Comparison of ENCODE assay signal across 25 mouse cellular contexts in the genomic region with DNA sequence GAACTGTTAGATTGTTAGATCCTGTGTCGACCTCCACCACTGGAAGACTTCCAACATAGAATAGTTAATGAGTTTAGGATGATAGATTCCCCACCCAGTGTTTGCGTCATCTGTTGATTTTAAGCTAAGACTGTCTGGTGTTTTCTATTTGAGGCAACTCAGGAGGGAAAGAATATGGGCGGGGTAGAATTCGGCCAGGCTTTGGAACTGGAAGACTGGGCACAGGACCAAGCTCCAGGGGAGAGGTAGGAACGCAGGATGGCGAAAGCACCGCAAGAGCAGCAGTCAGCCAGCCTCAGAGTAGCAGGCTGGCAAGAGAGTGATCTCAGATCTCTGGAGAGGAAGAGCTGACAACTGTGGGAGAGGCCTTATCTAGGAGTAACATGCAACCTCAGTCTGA.
DNase-seq lines count a peak whose midpoint lies in the region; ATAC-seq and TF ChIP-seq lines count a peak whose summit lies in the region.
"Had no signal": no experiment of that assay in that cellular context is flagged by ENCODE, and none has a peak within 500 bp of the region (broad histone marks: within the 10 kb centered on the region; RNA-seq: fewer than 3 reads in every experiment).

No protein-coding gene starts in this region.

- no peaks in the 10 kb centered on the region for H3K27me3 ChIP-seq in forebrain, embryonic 13.5 days
- no peaks in the 10 kb centered on the region for H3K27me3 ChIP-seq in forebrain, postnatal 0 days (ENCODE audit: insufficient read depth, low read length)
- H3K27me3 ChIP-seq in stomach, postnatal 0 days (ENCODE audit: control insufficient read depth, insufficient read depth, low read length): no peaks in the 10 kb centered on the region
- H3K27me3 ChIP-seq: embryonic facial prominence, embryonic 12.5 days; heart, embryonic 15.5 days; midbrain, embryonic 12.5 days; neural tube, embryonic 13.5 days had no signal

- TF ChIP-seq EP300 in stomach, postnatal 0 days (optimal IDR thresholded peaks at IDR 0.05): no peak

- H3K4me3 ChIP-seq in forebrain, embryonic 13.5 days: no peak overlapping the region
- no peak overlapping the region for H3K4me3 ChIP-seq in forebrain, postnatal 0 days (ENCODE audit: low read depth, low read length)
- no peak overlapping the region for H3K4me3 ChIP-seq in left cerebral cortex, adult 2 months
- no peak overlapping the region for H3K4me3 ChIP-seq in stomach, postnatal 0 days (ENCODE audit: low read depth, low read length)
- H3K4me3 ChIP-seq: embryonic facial prominence, embryonic 12.5 days; heart, adult 2 months; heart, embryonic 15.5 days; limb, embryonic 10.5 days; midbrain, embryonic 12.5 days; neural tube, embryonic 13.5 days had no signal

- peak; percentile 1 for DNase-seq in adrenal gland, postnatal 25 days
- no peak for DNase-seq in adrenal gland, adult 18-20 months (ENCODE audit: low spot score in 2 of 2)
- DNase-seq in forebrain, postnatal 0 days: no peak
- DNase-seq in left cerebral cortex, postnatal 4 days: peak; percentile 62
- no peak for DNase-seq in left cerebral cortex, adult 2 months (ENCODE audit: extremely low spot score in 1 of 2, low spot score in 2 of 2)
- DNase-seq in stomach, postnatal 0 days (ENCODE audit: low spot score): peak; percentile 16
- no peak for DNase-seq in spleen, postnatal 4 days (ENCODE audit: low spot score in 2 of 2)
- DNase-seq: adrenal gland, postnatal 36 days; B cell, adult 2 months; gastrocnemius, postnatal 25 days; heart, adult 2 months; kidney, adult 2 months; kidney, postnatal 25 days; liver, postnatal 0 days; lung, postnatal 10 days; spleen, adult 18-20 months; thymus, adult 18-20 months; thymus, postnatal 4 days had no signal

- no peaks in the 10 kb centered on the region for H3K9me3 ChIP-seq in forebrain, embryonic 13.5 days (replicated peaks)
- no peaks in the 10 kb centered on the region for H3K9me3 ChIP-seq in forebrain, postnatal 0 days (ENCODE audit: low read length)
- no peaks in the 10 kb centered on the region for H3K9me3 ChIP-seq in stomach, postnatal 0 days (ENCODE audit: control insufficient read depth, low read length)
- H3K9me3 ChIP-seq: embryonic facial prominence, embryonic 12.5 days; heart, embryonic 15.5 days; limb, embryonic 10.5 days; midbrain, embryonic 12.5 days; neural tube, embryonic 13.5 days had no signal

- intact Hi-C loops in left cerebral cortex, postnatal 4 days (cut with DNase I): no loop called here
- intact Hi-C loops in left cerebral cortex, adult 2 months (cut with DNase I): no loop called here

- ATAC-seq in forebrain, embryonic 13.5 days: 0 out of 2 replicates have a peak, but pooled peaks have one; percentile 41
- no peak for ATAC-seq in forebrain, postnatal 0 days
- ATAC-seq in stomach, postnatal 0 days (ENCODE audit: low FRiP score, low TSS enrichment): no peak
- ATAC-seq: inflammation-experienced regulatory T-cells, adult 6 months; liver, postnatal 0 days had no signal

- no peak overlapping the region for H3K27ac ChIP-seq in forebrain, embryonic 13.5 days
- H3K27ac ChIP-seq in forebrain, postnatal 0 days (ENCODE audit: low read depth, low read length): no peak overlapping the region
- no peak overlapping the region for H3K27ac ChIP-seq in left cerebral cortex, adult 2 months
- H3K27ac ChIP-seq in stomach, postnatal 0 days (replicated peaks): no peak overlapping the region
- H3K27ac ChIP-seq: embryonic facial prominence, embryonic 12.5 days; heart, adult 2 months; heart, embryonic 15.5 days; limb, embryonic 10.5 days; midbrain, embryonic 12.5 days; neural tube, embryonic 13.5 days had no signal

- 80% methylated on average over 7 of the region's 7 CpGs for WGBS in forebrain, embryonic 13.5 days
- 60% methylated on average over 7 of the region's 7 CpGs for WGBS in forebrain, postnatal 0 days
- 69% methylated on average over 7 of the region's 7 CpGs for WGBS in stomach, postnatal 0 days

- H3K4me2 ChIP-seq in forebrain, embryonic 13.5 days: no peak overlapping the region
- no peak overlapping the region for H3K4me2 ChIP-seq in forebrain, postnatal 0 days (ENCODE audit: low read depth)
- H3K4me2 ChIP-seq in stomach, postnatal 0 days (replicated peaks; ENCODE audit: low read depth): no peak overlapping the region
- H3K4me2 ChIP-seq: embryonic facial prominence, embryonic 12.5 days; heart, embryonic 15.5 days; midbrain, embryonic 12.5 days; neural tube, embryonic 13.5 days had no signal

- no peak for TF ChIP-seq CTCF in forebrain, postnatal 0 days (IDR thresholded peaks at IDR 0.05; ENCODE audit: low read depth)
- no peak for TF ChIP-seq CTCF in left cerebral cortex, adult 2 months (IDR thresholded peaks at IDR 0.05)
- no peak for TF ChIP-seq CTCF in stomach, postnatal 0 days (IDR thresholded peaks at IDR 0.05; ENCODE audit: low read depth)

- H3K36me3 ChIP-seq in forebrain, embryonic 13.5 days (ENCODE audit: poor library complexity, severe bottlenecking): no peaks in the 10 kb centered on the region
- H3K36me3 ChIP-seq in forebrain, postnatal 0 days (ENCODE audit: insufficient read depth): no peaks in the 10 kb centered on the region
- H3K36me3 ChIP-seq in stomach, postnatal 0 days (ENCODE audit: control insufficient read depth, insufficient read depth, low read length): no peaks in the 10 kb centered on the region
- H3K36me3 ChIP-seq: embryonic facial prominence, embryonic 12.5 days; heart, embryonic 15.5 days; limb, embryonic 10.5 days; midbrain, embryonic 12.5 days; neural tube, embryonic 13.5 days had no signal

- no peak overlapping the region for H3K9ac ChIP-seq in forebrain, embryonic 13.5 days
- no peak overlapping the region for H3K9ac ChIP-seq in forebrain, postnatal 0 days
- no peak overlapping the region for H3K9ac ChIP-seq in stomach, postnatal 0 days (ENCODE audit: low read length)
- H3K9ac ChIP-seq: embryonic facial prominence, embryonic 12.5 days; heart, embryonic 15.5 days; liver, postnatal 0 days; midbrain, embryonic 12.5 days; neural tube, embryonic 13.5 days had no signal

- H3K4me1 ChIP-seq in forebrain, embryonic 13.5 days: no peaks in the 10 kb centered on the region
- no peaks in the 10 kb centered on the region for H3K4me1 ChIP-seq in forebrain, postnatal 0 days (ENCODE audit: insufficient read depth)
- no peaks in the 10 kb centered on the region for H3K4me1 ChIP-seq in stomach, postnatal 0 days (replicated peaks; ENCODE audit: control insufficient read depth, insufficient read depth)
- H3K4me1 ChIP-seq: embryonic facial prominence, embryonic 12.5 days; heart, embryonic 15.5 days; limb, embryonic 10.5 days; midbrain, embryonic 12.5 days; neural tube, embryonic 13.5 days had no signal

Comparison
In these comparisons a context has a peak if more than half of its experiments do, and no peak if none do; other contexts are left out.
1. DNase-seq: peak in adrenal gland, postnatal 25 days (single experiment), left cerebral cortex, postnatal 4 days (single experiment) and stomach, postnatal 0 days (single experiment); none in adrenal gland, adult 18-20 months (0 of 2), forebrain, postnatal 0 days (single experiment), left cerebral cortex, adult 2 months (0 of 2) and spleen, postnatal 4 days (0 of 2).